Mouse (Mus musculus): ENCODE data around the gene Gm3238.

- TF ChIP-seq CTCF (IDR thresholded peaks at IDR 0.05; ENCODE audit: borderline replicate concordance, control insufficient read depth, extremely low read depth, insufficient read depth, low read length, poor library complexity) (peak; percentile 62; the same call in 1 of the 2 replicates), POLR2A (IDR thresholded peaks at IDR 0.05; ENCODE audit: control insufficient read depth, extremely low read depth, insufficient read depth, low read length, poor library complexity) (no peak)
Measured at GRCm38 (mm10) chr10:77729241-77729640, 41.9 kb downstream of the Gm3238 start.

Data from thymus, adult 2 months (tissue).